Mouse (Mus musculus) layer of hippocampus, postnatal 25 days (tissue): Measurements from ENCODE around the gene Pdyn. TPM values are rescaled to one million over a fixed set of nuclear protein-coding genes. Genes with fewer than 3 reads are reported as not detected.

Experiments used
- DNase-seq, 2 experiments: peaks; one replicate each; pipeline ENCODE4 v3.0.0; 2022; ENCODE audit warnings: mixed read lengths in 2 of 2, low spot score in 1 of 2; ENCODE audit errors: extremely low spot score in 1 of 2
- total RNA-seq, 2 experiments: library from RNA; stranded (reverse); gene quantifications; 2 replicates each; pipeline ENCODE4 v1.2.3; 2021

Gene Pdyn
- total RNA-seq, 2 experiments from 2014 or later, result 10.4 to 11.8 TPM

- DNase-seq, result no peak
These were observed 44.6 kb downstream of the Pdyn start for GRCm38 (mm10) chr2:129655033-129655432.

- DNase-seq, result no peak
These were observed 45.3 kb downstream of the Pdyn start for GRCm38 (mm10) chr2:129654233-129654950.

GRCm38 (mm10) chr2:129653632-129654031 lies 46.0 kb downstream of the Pdyn start:
- DNase-seq, result no peak

- no peak for DNase-seq
These were observed 47.0 kb downstream of the Pdyn start for GRCm38 (mm10) chr2:129652616-129653015.

Other genes starting within 250 kb of the Pdyn start
- gene F830045P16Rik, start 163.2 kb downstream of the Pdyn start, total RNA-seq, result under 1 TPM in 1 of 2 experiments, not detected in 1; 0.44 TPM
- 100 to 1,000 TPM; 284 to 286 TPM for gene Sirpa, start 107.0 kb downstream of the Pdyn start, total RNA-seq
- 10 to 100 TPM; 26.1 to 26.2 TPM for gene Stk35, start 100.7 kb upstream of the Pdyn start, total RNA-seq